Mouse (Mus musculus) MEL (cell line): ENCODE measurements around the gene Pno1.

Source experiments
- BHLHE40 ChIP-seq: IDR thresholded peaks from 2 replicates; pipeline ENCODE4 v1.6.1; 2012; ENCODE audit warnings: low read depth, mild to moderate bottlenecking, inconsistent platforms, low read length, improper control_type of control experiment, borderline replicate concordance
- CTCF ChIP-seq, 3 experiments: IDR thresholded peaks in 2 of 3; conservative IDR thresholded peaks in 1 of 3; 2 replicates each; pipeline ENCODE4 v1.5.1; 2011 to 2012; ENCODE audit warnings: low read length in 3 of 3, low read depth in 2 of 3, mild to moderate bottlenecking in 2 of 3, improper control_type of control experiment in 1 of 3, inconsistent platforms in 1 of 3, mixed read lengths in 1 of 3, moderate library complexity in 1 of 3; ENCODE audit not compliant: control insufficient read depth in 1 of 3, insufficient read depth in 1 of 3, poor library complexity in 1 of 3, severe bottlenecking in 1 of 3
- EP300 ChIP-seq, 2 experiments: IDR thresholded peaks; 2 replicates each; pipeline ENCODE4 v1.6.1; 2011; ENCODE audit warnings: improper control_type of control experiment in 2 of 2, low read length in 2 of 2, low read depth in 1 of 2, mild to moderate bottlenecking in 1 of 2
- KAT2A ChIP-seq: conservative IDR thresholded peaks from 2 replicates; pipeline ENCODE4 v1.6.1; 2012; ENCODE audit warnings: low read depth, low read length, improper control_type of control experiment, inconsistent platforms
- MXI1 ChIP-seq: IDR thresholded peaks from 2 replicates; pipeline ENCODE4 v1.6.1; 2011; ENCODE audit warnings: mild to moderate bottlenecking, low read depth, low read length, improper control_type of control experiment
- NRF1 ChIP-seq: IDR thresholded peaks from 2 replicates; pipeline ENCODE4 v1.6.1; 2014; ENCODE audit warnings: low read depth, mild to moderate bottlenecking, inconsistent platforms, low read length, improper control_type of control experiment, moderate library complexity; ENCODE audit not compliant: poor library complexity, insufficient read depth, severe bottlenecking
- POLR2A ChIP-seq, 2 experiments: IDR thresholded peaks; 2 replicates each; pipeline ENCODE4 v1.6.1; 2011 to 2012; ENCODE audit warnings: low read length in 2 of 2, mild to moderate bottlenecking in 2 of 2, control low read depth in 1 of 2, improper control_type of control experiment in 1 of 2, low read depth in 1 of 2, moderate library complexity in 1 of 2; ENCODE audit not compliant: control insufficient read depth in 1 of 2, insufficient read depth in 1 of 2, poor library complexity in 1 of 2
- TAL1 ChIP-seq: IDR thresholded peaks from 2 replicates; pipeline ENCODE4 v1.6.1; 2012; ENCODE audit warnings: mild to moderate bottlenecking, inconsistent platforms, low read length, moderate library complexity, mixed read lengths
- TBP ChIP-seq: IDR thresholded peaks from 2 replicates; pipeline ENCODE4 v1.8.0; 2011; ENCODE audit warnings: low read depth, low read length, improper control_type of control experiment
- TCF12 ChIP-seq: IDR thresholded peaks from 2 replicates; pipeline ENCODE4 v1.6.1; 2014; ENCODE audit warnings: low read depth, mild to moderate bottlenecking, inconsistent platforms, low read length, improper control_type of control experiment, moderate library complexity
- ZKSCAN1 ChIP-seq: IDR thresholded peaks from 2 replicates; pipeline ENCODE4 v1.6.1; 2012; ENCODE audit warnings: low read depth, mild to moderate bottlenecking, inconsistent platforms, low read length, improper control_type of control experiment, moderate library complexity

- TF ChIP-seq TCF12 (no peak), KAT2A (no peak), BHLHE40 (no peak), ZKSCAN1 (no peak), CTCF (IDR thresholded peaks at IDR 0.05 in 2 of 3, conservative IDR thresholded peaks at IDR 0.05 in 1 of 3; ENCODE audit: control insufficient read depth in 1 of 3, insufficient read depth in 1 of 3, low read depth in 2 of 3, low read length in 3 of 3, poor library complexity in 1 of 3, severe bottlenecking in 1 of 3) (no peak), POLR2A (IDR thresholded peaks at IDR 0.05; ENCODE audit: control insufficient read depth in 1 of 2, insufficient read depth in 1 of 2, low read depth in 1 of 2, low read length in 2 of 2, poor library complexity in 1 of 2) (no peak), EP300 (IDR thresholded peaks at IDR 0.05; ENCODE audit: low read depth in 1 of 2, low read length in 2 of 2) (no peak), NRF1 (no peak), MXI1 (no peak), TBP (no peak), TAL1 (no peak)
These were observed 40.2 kb downstream of the Pno1 start for GRCm38 (mm10) chr11:17170938-17171729.
